Mouse (Mus musculus): ENCODE results near the gene Gm8660. TPM values are rescaled to one million over a fixed set of nuclear protein-coding genes. Genes with fewer than 3 reads are reported as not detected.
"Not testable (repeated sequence)": the region's sequence is repeated elsewhere in the genome, so short reads cannot be mapped to it uniquely, and the experiment has no call there.

The Gm8660 gene
- not detected for total RNA-seq (2021)
- long read RNA-seq, experiment 1: 0 reads
- long read RNA-seq, experiment 2: 0 reads

DNA sequence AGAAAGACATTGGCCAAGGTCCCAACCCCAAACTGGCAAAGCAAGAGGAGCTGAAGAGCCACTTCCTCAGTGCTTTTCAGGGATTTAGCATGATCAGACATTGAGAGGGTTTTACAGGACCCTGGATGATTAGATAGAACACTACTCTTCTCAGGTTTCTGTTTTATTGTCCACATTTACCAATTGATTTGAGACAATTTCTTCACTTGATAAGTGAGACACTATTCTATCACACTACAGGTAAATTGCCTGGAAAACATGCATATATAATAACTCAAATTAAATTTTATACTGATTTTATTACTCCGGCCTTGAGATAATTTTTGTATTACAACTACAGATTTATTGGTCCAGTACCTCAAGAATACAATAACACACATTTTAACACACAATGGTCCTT is at the start of gene Gm8660:
Gene Gm8660 (minus strand): TSS at position 101 of the 400 bp plus-strand sequence.
- H3K4me3 ChIP-seq; intact Hi-C loops (cut with DNase I); H3K27ac ChIP-seq; DNase-seq: not testable (repeated sequence)

DNA sequence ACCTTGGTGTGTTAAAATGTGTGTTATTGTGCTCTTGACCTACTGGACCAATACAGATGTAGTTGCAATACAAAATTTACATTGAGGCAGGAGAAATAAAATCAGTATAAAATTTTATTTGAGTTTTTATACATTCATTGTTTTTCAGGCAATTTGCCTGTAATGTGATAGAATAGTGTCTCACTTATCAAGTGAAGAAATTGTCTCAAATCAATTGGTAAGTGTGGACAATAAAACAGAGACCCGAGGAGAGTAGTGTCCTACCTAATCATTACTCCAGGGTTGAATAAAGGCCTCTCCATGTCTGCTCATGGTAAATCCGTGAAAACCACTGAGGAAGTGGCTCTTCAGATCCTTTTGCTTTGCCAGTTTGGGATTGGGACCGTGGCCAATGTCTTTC is 42.4 kb upstream of the Gm8660 start, which contains the start of gene Vmn1r148:
Gene Vmn1r148 (plus strand): TSS at position 301 of the 400 bp plus-strand sequence.
- intact Hi-C loops (cut with DNase I); H3K4me3 ChIP-seq; DNase-seq; H3K27ac ChIP-seq: not testable (repeated sequence)

DNA sequence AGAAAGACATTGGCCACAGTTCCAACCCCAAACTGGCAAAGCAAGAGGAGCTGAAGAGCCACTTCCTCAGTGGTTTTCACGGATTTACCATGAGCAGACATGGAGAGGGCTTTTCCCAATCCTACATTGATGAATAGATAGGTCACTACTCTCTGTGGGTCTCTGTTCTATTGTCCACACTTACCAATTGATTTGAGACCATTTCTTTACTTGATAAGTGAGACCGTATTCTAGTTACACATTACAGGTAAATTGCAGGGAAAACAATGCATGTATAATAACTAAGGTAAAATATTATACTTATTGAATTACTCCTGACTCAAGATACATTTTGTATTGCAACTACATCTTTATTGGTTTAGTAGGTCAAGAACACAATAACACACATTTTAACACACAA is 41.2 kb downstream of the Gm8660 start, which contains the start of gene Gm4187:
Gene Gm4187 (minus strand): TSS at position 101 of the 400 bp plus-strand sequence.
- DNase-seq; H3K4me3 ChIP-seq; intact Hi-C loops (cut with DNase I); H3K27ac ChIP-seq: not testable (repeated sequence)

Other genes with a start within 250 kb of the Gm8660 start
- not detected for gene Gm10666, start 236.3 kb downstream of the Gm8660 start, total RNA-seq (2021)
- not detected for gene Vmn1r142, start 207.0 kb downstream of the Gm8660 start, total RNA-seq (2021)
- not detected for gene Vmn1r143, start 181.7 kb downstream of the Gm8660 start, total RNA-seq (2021)
- not detected for gene Gm8653, start 169.8 kb downstream of the Gm8660 start, total RNA-seq (2021)
- not detected for gene Gm8453, start 141.6 kb downstream of the Gm8660 start, total RNA-seq (2021)
- gene Gm4187, start 41.3 kb downstream of the Gm8660 start, total RNA-seq (2021): not detected
- not detected for gene Vmn1r148, start 42.5 kb upstream of the Gm8660 start, total RNA-seq (2021)
- not detected for gene Vmn1r149, start 67.2 kb upstream of the Gm8660 start, total RNA-seq (2021)
- not detected for gene Gm10665, start 93.0 kb upstream of the Gm8660 start, total RNA-seq (2021)
- gene Vmn1r151, start 128.6 kb upstream of the Gm8660 start, total RNA-seq (2021): not detected
- gene Vmn1r152, start 151.9 kb upstream of the Gm8660 start, total RNA-seq (2021): not detected
- not detected for gene Gm8677, start 163.8 kb upstream of the Gm8660 start, total RNA-seq (2021)
- not detected for gene Gm4201, start 194.3 kb upstream of the Gm8660 start, total RNA-seq (2021)
- not detected for gene Gm4565, start 217.1 kb upstream of the Gm8660 start, total RNA-seq (2021)

All from gastrocnemius, adult 2 months (tissue).